Mouse (Mus musculus) CH12.LX (cell line): ENCODE results near the gene D230025D16Rik. TPM values are rescaled to one million over a fixed set of nuclear protein-coding genes. Genes with fewer than 3 reads are reported as not detected.

Experiments
- DNase-seq: peaks from one replicate; pipeline ENCODE4 v3.0.0-alpha.2; 2013; ENCODE audit errors: extremely low read depth
- H3K27ac ChIP-seq: 2 replicates; pipeline ENCODE4 v1.5.1; 2012; ENCODE audit warnings: low read depth, mild to moderate bottlenecking, control low read depth, moderate library complexity; ENCODE audit not compliant: insufficient read depth
- H3K27me3 ChIP-seq: replicated peaks from 2 replicates; pipeline ENCODE3; 2012; ENCODE audit warnings: inconsistent platforms
- H3K36me3 ChIP-seq, 2 experiments: replicated peaks in 1 of 2; 2 replicates each; pipeline versions ENCODE3 to v1.6.1; 2012; ENCODE audit warnings: inconsistent platforms in 1 of 2, low read length in 1 of 2, mild to moderate bottlenecking in 1 of 2, mixed read lengths in 1 of 2, moderate library complexity in 1 of 2; ENCODE audit not compliant: control insufficient read depth in 1 of 2, insufficient read depth in 1 of 2
- H3K4me1 ChIP-seq, 2 experiments: 2 replicates each; pipeline ENCODE4 v1.6.1; 2012; ENCODE audit warnings: inconsistent platforms in 1 of 2, moderate library complexity in 1 of 2; ENCODE audit not compliant: insufficient read depth in 2 of 2, control insufficient read depth in 1 of 2
- H3K4me2 ChIP-seq: 2 replicates; pipeline ENCODE4 v1.6.1; 2012; ENCODE audit warnings: low read depth, mild to moderate bottlenecking, control low read depth; ENCODE audit not compliant: poor library complexity, insufficient read depth, severe bottlenecking
- H3K4me3 ChIP-seq, 3 experiments: fragments of 150-350 bp in 1 of 3; sonication (generic) in 1 of 3; replicated peaks in 1 of 3; 2 replicates each; pipeline versions ENCODE3 to v1.5.1; 2011 to 2012; ENCODE audit warnings: low read depth in 2 of 3, low read length in 2 of 3, mild to moderate bottlenecking in 2 of 3, moderate library complexity in 2 of 3, control low read depth in 1 of 3, improper control_type of control experiment in 1 of 3, inconsistent platforms in 1 of 3, mixed read lengths in 1 of 3; ENCODE audit not compliant: poor library complexity in 1 of 3
- H3K79me2 ChIP-seq: replicated peaks from 2 replicates; pipeline ENCODE4 v1.6.1; 2012; ENCODE audit warnings: mild to moderate bottlenecking, moderate library complexity; ENCODE audit not compliant: control insufficient read depth, poor library complexity, insufficient read depth, severe bottlenecking; ENCODE audit errors: extremely low read depth
- H3K9ac ChIP-seq: 2 replicates; pipeline ENCODE4 v1.6.1; 2012; ENCODE audit warnings: low read depth, mild to moderate bottlenecking, control low read depth, moderate library complexity; ENCODE audit not compliant: insufficient read depth
- H3K9me3 ChIP-seq: replicated peaks from 2 replicates; pipeline ENCODE3; 2012; ENCODE audit warnings: low read length, inconsistent platforms, mixed read lengths
- BHLHE40 ChIP-seq: IDR thresholded peaks from 2 replicates; pipeline ENCODE4 v1.6.1; 2011; ENCODE audit warnings: mild to moderate bottlenecking, low read depth, low read length, improper control_type of control experiment
- CHD2 ChIP-seq: IDR thresholded peaks from 2 replicates; pipeline ENCODE4 v1.6.1; 2011; ENCODE audit warnings: low read length, improper control_type of control experiment
- CTCF ChIP-seq, 2 experiments: IDR thresholded peaks in 1 of 2; conservative IDR thresholded peaks in 1 of 2; 2 replicates each; pipeline ENCODE4 v1.5.1; 2011 to 2012; ENCODE audit warnings: low read depth in 2 of 2, low read length in 2 of 2, improper control_type of control experiment in 1 of 2, inconsistent platforms in 1 of 2, mild to moderate bottlenecking in 1 of 2, moderate library complexity in 1 of 2
- ELF1 ChIP-seq: IDR thresholded peaks from 2 replicates; pipeline ENCODE4 v1.6.1; 2014; ENCODE audit warnings: low read depth, mild to moderate bottlenecking, inconsistent platforms, low read length, improper control_type of control experiment
- EP300 ChIP-seq: IDR thresholded peaks from 2 replicates; pipeline ENCODE4 v1.6.1; 2011; ENCODE audit warnings: low read length, improper control_type of control experiment
- ETS1 ChIP-seq: conservative IDR thresholded peaks from 2 replicates; pipeline ENCODE4 v1.6.1; 2012; ENCODE audit warnings: low read depth, mild to moderate bottlenecking, inconsistent platforms, low read length, improper control_type of control experiment, moderate library complexity
- HCFC1 ChIP-seq: IDR thresholded peaks from 2 replicates; pipeline ENCODE4 v1.6.1; 2012; ENCODE audit warnings: low read depth, mild to moderate bottlenecking, inconsistent platforms, low read length, improper control_type of control experiment
- IRF4 ChIP-seq: IDR thresholded peaks from 2 replicates; pipeline ENCODE4 v1.6.1; 2014; ENCODE audit warnings: low read depth, mild to moderate bottlenecking, inconsistent platforms, low read length, improper control_type of control experiment
- JUN ChIP-seq: IDR thresholded peaks from 2 replicates; pipeline ENCODE4 v1.6.1; 2011; ENCODE audit warnings: low read depth, mild to moderate bottlenecking, low read length, improper control_type of control experiment, moderate library complexity; ENCODE audit not compliant: insufficient read depth
- MAFK ChIP-seq: IDR thresholded peaks from 2 replicates; pipeline ENCODE4 v1.6.1; 2011; ENCODE audit warnings: low read length, improper control_type of control experiment; ENCODE audit not compliant: insufficient replicate concordance
- MAX ChIP-seq: IDR thresholded peaks from 2 replicates; pipeline ENCODE4 v1.6.1; 2011; ENCODE audit warnings: low read length, improper control_type of control experiment
- MEF2A ChIP-seq: IDR thresholded peaks from 2 replicates; pipeline ENCODE4 v1.6.1; 2014; ENCODE audit warnings: low read depth, mild to moderate bottlenecking, inconsistent platforms, low read length, improper control_type of control experiment, borderline replicate concordance
- MXI1 ChIP-seq: IDR thresholded peaks from 2 replicates; pipeline ENCODE4 v1.6.1; 2011; ENCODE audit warnings: mild to moderate bottlenecking, low read depth, low read length, improper control_type of control experiment
- MYC ChIP-seq: IDR thresholded peaks from 2 replicates; pipeline ENCODE4 v1.6.1; 2011; ENCODE audit warnings: low read depth, mild to moderate bottlenecking, improper control_type of control experiment, low read length
- NRF1 ChIP-seq: IDR thresholded peaks from 2 replicates; pipeline ENCODE4 v1.6.1; 2014; ENCODE audit warnings: low read depth, mild to moderate bottlenecking, inconsistent platforms, low read length, improper control_type of control experiment, moderate library complexity
- POLR2A ChIP-seq: IDR thresholded peaks from 2 replicates; pipeline ENCODE4 v1.6.1; 2011; ENCODE audit warnings: low read depth, mild to moderate bottlenecking, improper control_type of control experiment, low read length
- RAD21 ChIP-seq: IDR thresholded peaks from 2 replicates; pipeline ENCODE4 v1.6.1; 2011; ENCODE audit warnings: low read depth, mild to moderate bottlenecking, low read length, improper control_type of control experiment, moderate library complexity
- SIN3A ChIP-seq: IDR thresholded peaks from 2 replicates; pipeline ENCODE4 v1.6.1; 2012; ENCODE audit warnings: low read length, improper control_type of control experiment, inconsistent platforms
- SMC3 ChIP-seq: IDR thresholded peaks from 2 replicates; pipeline ENCODE4 v1.6.1; 2011; ENCODE audit warnings: low read depth, low read length, improper control_type of control experiment
- TCF12 ChIP-seq: IDR thresholded peaks from 2 replicates; pipeline ENCODE4 v1.6.1; 2014; ENCODE audit warnings: low read depth, mild to moderate bottlenecking, inconsistent platforms, low read length, improper control_type of control experiment
- dilution Hi-C: fragments of 300-500 bp; cut with MboI; formaldehyde crosslinking; loops from 2 replicates; pipeline ENCODE4 v1.14.3; 2020; ENCODE audit warnings: low sequenced_read_pairs; ENCODE audit not compliant: extremely low pct_unique_long_range_greater_than_20kb, extremely low pct_ligation_motif_present
- in situ Hi-C: fragments of 300-500 bp; cut with MboI; formaldehyde crosslinking; loops from 3 replicates; pipeline ENCODE4 v1.14.3; 2019; ENCODE audit warnings: low sequenced_read_pairs, low pct_ligation_motif_present, low pct_unique_long_range_greater_than_20kb, mixed read lengths
- polyA plus RNA-seq: library from polyadenylated mRNA; unstranded; fragments of >175 nt; gene quantifications from 2 replicates; pipeline ENCODE4 v1.2.1, GENCODE M21; 2012; ENCODE audit warnings: low read depth; ENCODE audit not compliant: insufficient read length
- total RNA-seq, 2 experiments: library from RNA; depleted of rRNA; stranded (reverse); fragments of 300-350 nt in 1 of 2; fragments of >200 nt in 1 of 2; gene quantifications; 2 replicates each; pipeline ENCODE4 v1.2.3; 2012 to 2014

The D230025D16Rik gene
- total and polyA plus RNA-seq, 3 experiments: 10.7 to 21.5 (median 14.0) TPM

- peaks cover 11 to 40% of the 10 kb centered on the region in 2 experiments for H3K4me1 ChIP-seq
- peaks cover 15 to 46% of the 10 kb centered on the region in 2 experiments for H3K36me3 ChIP-seq
- no peak for TF ChIP-seq IRF4
- peak; percentile 48; the same call in 1 of the 2 replicates for TF ChIP-seq MEF2A
- TF ChIP-seq JUN: no peak
- peak; percentile 76 for TF ChIP-seq BHLHE40
- TF ChIP-seq ELF1: 0 out of 2 replicates have a peak, but pooled peaks have one; percentile 22
- TF ChIP-seq ETS1: 0 out of 2 replicates have a peak, but pooled peaks have one; percentile 22
- peak; percentile 52; the same call in 1 of the 2 replicates for TF ChIP-seq MAX
- peak; percentile 41 to 83; a peak in 3 of 4 replicates for TF ChIP-seq CTCF (conservative IDR thresholded peaks at IDR 0.05 in 1 of 2, IDR thresholded peaks at IDR 0.05 in 1 of 2; ENCODE audit: low read depth in 2 of 2, low read length in 2 of 2)
- peak; percentile 67 for TF ChIP-seq NRF1
- peak; percentile 53 for TF ChIP-seq SMC3
- no peak for TF ChIP-seq MAFK
- TF ChIP-seq POLR2A: no peak
- TF ChIP-seq CHD2: peak; percentile 57; the same call in 1 of the 2 replicates
- peak; percentile 59 for TF ChIP-seq RAD21
- peak; percentile 79 for TF ChIP-seq TCF12
- peak; percentile 46; the same call in 1 of the 2 replicates for TF ChIP-seq MXI1
- TF ChIP-seq HCFC1: no peak
- peak; percentile 27 for TF ChIP-seq EP300
- TF ChIP-seq SIN3A: peak; percentile 57; the same call in 1 of the 2 replicates
- TF ChIP-seq MYC: peak; percentile 47; the same call in 1 of the 2 replicates
- dilution Hi-C loops: no loop called here
- no peaks in the 10 kb centered on the region for H3K79me2 ChIP-seq
- peak overlapping the region; percentile 48 for H3K4me2 ChIP-seq
- H3K27ac ChIP-seq: peak overlapping the region; percentile 17; the same call in 1 of the 2 replicates
- in situ Hi-C loops: loop anchor here (5.0 kb wide), 1 partner anchor 32 kb away; no protein-coding TSS in a partner anchor
- H3K9ac ChIP-seq: no peak overlapping the region
- H3K9me3 ChIP-seq: peaks cover 4% of the 10 kb centered on the region
- H3K4me3 ChIP-seq: peak overlapping the region in 1 of 3 experiments; percentile 18
- DNase-seq: peak; percentile 66
- H3K27me3 ChIP-seq: no peaks in the 10 kb centered on the region
These were observed 34.9 kb downstream of the D230025D16Rik start for GRCm38 (mm10) chr8:105259721-105260320.
